Mouse (Mus musculus): ENCODE data around the gene Atg10.

GRCm38 (mm10) chr13:91160616-91161015 lies 63.2 kb downstream of the Atg10 start:
- no peak for TF ChIP-seq MAX (IDR thresholded peaks at IDR 0.05; ENCODE audit: low read length)
- no peak for TF ChIP-seq HCFC1 (IDR thresholded peaks at IDR 0.05; ENCODE audit: low read depth, low read length)
- no peak for TF ChIP-seq USF2 (IDR thresholded peaks at IDR 0.05; ENCODE audit: borderline replicate concordance in 1 of 2, insufficient read depth in 1 of 2, low read depth in 1 of 2, low read length in 2 of 2)
- no peak for TF ChIP-seq EP300 (IDR thresholded peaks at IDR 0.05; ENCODE audit: low read depth in 1 of 2, low read length in 2 of 2)
- TF ChIP-seq UBTF (IDR thresholded peaks at IDR 0.05; ENCODE audit: borderline replicate concordance, insufficient read depth, low read depth, low read length) = no peak
- TF ChIP-seq POLR2AphosphoS2 (IDR thresholded peaks at IDR 0.05; ENCODE audit: low read length) = no peak
- TF ChIP-seq CHD2 (IDR thresholded peaks at IDR 0.05; ENCODE audit: low read length) = no peak
- no peak for TF ChIP-seq ZNF384 (IDR thresholded peaks at IDR 0.05; ENCODE audit: low read depth, low read length)
- no peak for TF ChIP-seq TAL1 (IDR thresholded peaks at IDR 0.05; ENCODE audit: low read length)

Measured in MEL (cell line).